Mouse (Mus musculus) limb, embryonic 12.5 days (tissue): Measurements from ENCODE around the gene Rbp7. TPM values are rescaled to one million over a fixed set of nuclear protein-coding genes. Genes with fewer than 3 reads are reported as not detected.
"Not testable (repeated sequence)": the region's sequence is repeated elsewhere in the genome, so short reads cannot be mapped to it uniquely, and the experiment has no call there.

Experiments used
- ATAC-seq: fragments of 200-750 bp; cut with Nextera tagmentation; 2 replicates; pipeline ENCODE4 v1.8.0; 2017; ENCODE audit warnings: low read depth, moderate TSS enrichment; ENCODE audit not compliant: insufficient number of reproducible peaks, insufficient read depth, low FRiP score, low TSS enrichment
- H3K27ac ChIP-seq: fragments of 300-500 bp; sonication (generic); 2 replicates; pipeline ENCODE4 v1.5.1; 2016; ENCODE audit warnings: mild to moderate bottlenecking, moderate library complexity
- H3K27me3 ChIP-seq: fragments of 300-500 bp; sonication (generic); 2 replicates; pipeline ENCODE4 v1.6.1; 2016; ENCODE audit warnings: mild to moderate bottlenecking, moderate library complexity
- H3K36me3 ChIP-seq: fragments of 300-500 bp; sonication (generic); 2 replicates; pipeline ENCODE4 v1.6.1; 2016; ENCODE audit warnings: mild to moderate bottlenecking, moderate library complexity
- H3K4me1 ChIP-seq: fragments of 300-500 bp; sonication (generic); replicated peaks from 2 replicates; pipeline ENCODE4 v1.6.1; 2016
- H3K4me2 ChIP-seq: fragments of 300-500 bp; sonication (generic); 2 replicates; pipeline ENCODE4 v1.6.1; 2016; ENCODE audit warnings: mild to moderate bottlenecking, moderate library complexity
- H3K4me3 ChIP-seq: fragments of 300-500 bp; sonication (generic); replicated peaks from 2 replicates; pipeline ENCODE4 v1.5.1; 2016; ENCODE audit warnings: mild to moderate bottlenecking
- H3K9ac ChIP-seq: fragments of 300-500 bp; sonication (generic); replicated peaks from 2 replicates; pipeline ENCODE4 v1.6.1; 2016; ENCODE audit warnings: mild to moderate bottlenecking, moderate library complexity
- H3K9me3 ChIP-seq: fragments of 300-500 bp; sonication (generic); 2 replicates; pipeline ENCODE4 v1.6.1; 2016; ENCODE audit warnings: mild to moderate bottlenecking, moderate library complexity
- WGBS: fragments of 180-500 bp; shearing (Covaris S2); methylation state at CpG from one replicate; pipeline ENCODE4 v1.1.7; 2016; 5-methylcytosine and 5-hydroxymethylcytosine counted together
- polyA plus RNA-seq: library from polyadenylated mRNA; unstranded; fragments of >200 nt; fragmentation: Nextera tagmentation; extraction: Ambion mirVana; gene quantifications from 2 replicates; pipeline ENCODE4 v1.2.1, GENCODE M21; 2016

Rbp7 gene
- polyA plus RNA-seq, 1 experiment from 2014 or later, result not detected

- H3K4me2 ChIP-seq, result no peak overlapping the region
- H3K4me3 ChIP-seq, result no peak overlapping the region
- 86% methylated on average over 17 of the region's 17 CpGs for WGBS
- ATAC-seq, result no peak
- no peak overlapping the region for H3K9ac ChIP-seq
- no peaks in the 10 kb centered on the region for H3K27me3 ChIP-seq
- 0 out of 2 replicates have a peak, but pooled peaks cover 3% of the 10 kb centered on the region for H3K9me3 ChIP-seq
- no peaks in the 10 kb centered on the region for H3K4me1 ChIP-seq
- no peaks in the 10 kb centered on the region for H3K36me3 ChIP-seq
- no peak overlapping the region for H3K27ac ChIP-seq
Measured at GRCm38 (mm10) chr4:149454263-149454662, 515 bp downstream of the Rbp7 start.

- Histone ChIP-seq H3K36me3 (no peaks in the 10 kb centered on the region), H3K4me1 (no peaks in the 10 kb centered on the region), H3K9ac (no peak overlapping the region), H3K4me3 (no peak overlapping the region), H3K9me3 (0 out of 2 replicates have a peak, but pooled peaks cover 3% of the 10 kb centered on the region), H3K27me3 (no peaks in the 10 kb centered on the region), H3K27ac (no peak overlapping the region), H3K4me2 (no peak overlapping the region)
- no peak for ATAC-seq
- 78% methylated on average over 4 of the region's 4 CpGs for WGBS
Measured at GRCm38 (mm10) chr4:149453656-149454055, 1.1 kb downstream of the Rbp7 start.

- Histone ChIP-seq H3K9me3 (0 out of 2 replicates have a peak, but pooled peaks cover 3% of the 10 kb centered on the region), H3K27ac (no peak overlapping the region), H3K4me2 (no peak overlapping the region), H3K4me3 (no peak overlapping the region), H3K27me3 (no peaks in the 10 kb centered on the region), H3K36me3 (no peaks in the 10 kb centered on the region), H3K9ac (no peak overlapping the region), H3K4me1 (peaks cover 9% of the 10 kb centered on the region)
- WGBS, result 83% methylated on average over 3 of the region's 3 CpGs
- no peak for ATAC-seq
Measured at GRCm38 (mm10) chr4:149450636-149451035, 4.1 kb downstream of the Rbp7 start.

GRCm38 (mm10) chr4:149446309-149446708, 8.5 kb downstream of the Rbp7 start:
- Histone ChIP-seq H3K4me1 (peaks cover 18% of the 10 kb centered on the region), H3K9me3 (no peaks in the 10 kb centered on the region), H3K36me3 (no peaks in the 10 kb centered on the region), H3K4me2 (peak overlapping the region; percentile 58), H3K27ac (peak overlapping the region; percentile 95), H3K4me3 (peak overlapping the region; percentile 37; the same call in 1 of the 2 replicates), H3K9ac (no peak overlapping the region), H3K27me3 (no peaks in the 10 kb centered on the region)
- ATAC-seq, result no peak
- 58% methylated on average over 1 of the region's 1 CpGs for WGBS

GRCm38 (mm10) chr4:149445868-149446267, 8.9 kb downstream of the Rbp7 start:
- no peak; the same call in 1 of the 2 replicates for ATAC-seq
- H3K27me3 ChIP-seq, result no peaks in the 10 kb centered on the region
- H3K4me1 ChIP-seq, result peaks cover 18% of the 10 kb centered on the region
- H3K9ac ChIP-seq, result no peak overlapping the region
- WGBS, result 5% methylated on average over 11 of the region's 11 CpGs
- no peaks in the 10 kb centered on the region for H3K9me3 ChIP-seq
- peak overlapping the region; percentile 95 for H3K27ac ChIP-seq
- no peaks in the 10 kb centered on the region for H3K36me3 ChIP-seq
- peak overlapping the region; percentile 37 for H3K4me3 ChIP-seq
- peak overlapping the region; percentile 58 for H3K4me2 ChIP-seq

GRCm38 (mm10) chr4:149444964-149445701, 9.6 kb downstream of the Rbp7 start:
- Histone ChIP-seq H3K4me3 (peak overlapping the region; percentile 37), H3K9me3 (no peaks in the 10 kb centered on the region), H3K4me2 (peak overlapping the region; percentile 58), H3K9ac (peak overlapping the region; percentile 69), H3K36me3 (no peaks in the 10 kb centered on the region), H3K27me3 (no peaks in the 10 kb centered on the region), H3K4me1 (peaks cover 24% of the 10 kb centered on the region), H3K27ac (peak overlapping the region; percentile 95)
- under 1% methylated on average over 36 of the region's 36 CpGs for WGBS
- ATAC-seq, result peak; percentile 95

- Histone ChIP-seq H3K9me3 (no peaks in the 10 kb centered on the region), H3K27me3 (no peaks in the 10 kb centered on the region), H3K36me3 (no peaks in the 10 kb centered on the region), H3K27ac (peak overlapping the region; percentile 95; the same call in 1 of the 2 replicates), H3K4me2 (peak overlapping the region; percentile 58), H3K9ac (no peak overlapping the region), H3K4me3 (no peak overlapping the region), H3K4me1 (peaks cover 24% of the 10 kb centered on the region)
- WGBS, result 87% methylated on average over 1 of the region's 1 CpGs
- ATAC-seq, result no peak
Measured at GRCm38 (mm10) chr4:149444465-149444864, 10.3 kb downstream of the Rbp7 start.

- no peak overlapping the region for H3K27ac ChIP-seq
- H3K9me3 ChIP-seq, result no peaks in the 10 kb centered on the region
- 47% methylated on average over 3 of the region's 3 CpGs for WGBS
- ATAC-seq, result no peak
- H3K27me3 ChIP-seq, result no peaks in the 10 kb centered on the region
- no peak overlapping the region for H3K4me2 ChIP-seq
- H3K4me3 ChIP-seq, result no peak overlapping the region
- peaks cover 24% of the 10 kb centered on the region for H3K4me1 ChIP-seq
- H3K36me3 ChIP-seq, result no peaks in the 10 kb centered on the region
- H3K9ac ChIP-seq, result no peak overlapping the region
Measured at GRCm38 (mm10) chr4:149442436-149442835, 12.3 kb downstream of the Rbp7 start.

GRCm38 (mm10) chr4:149440576-149440975, 14.2 kb downstream of the Rbp7 start:
- Histone ChIP-seq H3K9me3 (no peaks in the 10 kb centered on the region), H3K9ac (no peak overlapping the region), H3K27me3 (no peaks in the 10 kb centered on the region), H3K4me3 (no peak overlapping the region), H3K36me3 (no peaks in the 10 kb centered on the region), H3K27ac (no peak overlapping the region), H3K4me1 (peaks cover 15% of the 10 kb centered on the region), H3K4me2 (no peak overlapping the region)
- WGBS, result 50% methylated on average over 8 of the region's 8 CpGs
- ATAC-seq, result no peak

GRCm38 (mm10) chr4:149431887-149432286, 22.9 kb downstream of the Rbp7 start:
- H3K4me1 ChIP-seq, H3K4me2 ChIP-seq, H3K9me3 ChIP-seq, H3K27ac ChIP-seq, H3K9ac ChIP-seq, H3K4me3 ChIP-seq, ATAC-seq, H3K36me3 ChIP-seq, H3K27me3 ChIP-seq: not testable (repeated sequence)
- 78% methylated on average over 1 of the region's 1 CpGs for WGBS

- no peak for ATAC-seq
- H3K4me2 ChIP-seq, result no peak overlapping the region
- H3K27me3 ChIP-seq, result no peaks in the 10 kb centered on the region
- no peaks in the 10 kb centered on the region; the same call in 1 of the 2 replicates for H3K4me1 ChIP-seq
- H3K4me3 ChIP-seq, result no peak overlapping the region
- H3K9me3 ChIP-seq, result no peaks in the 10 kb centered on the region
- H3K9ac ChIP-seq, result no peak overlapping the region
- H3K36me3 ChIP-seq, result no peaks in the 10 kb centered on the region
- no peak overlapping the region for H3K27ac ChIP-seq
- WGBS, result 91% methylated on average over 5 of the region's 5 CpGs
Measured at GRCm38 (mm10) chr4:149429592-149429991, 25.2 kb downstream of the Rbp7 start.
